Mouse (Mus musculus) kidney, embryonic 15.5 days (tissue): ENCODE data around the gene Gm47985. TPM values are rescaled to one million over a fixed set of nuclear protein-coding genes. Genes with fewer than 3 reads are reported as not detected.
"Not testable (repeated sequence)": the region's sequence is repeated elsewhere in the genome, so short reads cannot be mapped to it uniquely, and the experiment has no call there.

Source experiments
- ATAC-seq: fragments of 200-750 bp; cut with Nextera tagmentation; replicated peaks from 2 replicates; pipeline ENCODE4 v1.8.0; 2017; ENCODE audit warnings: moderate TSS enrichment; ENCODE audit not compliant: low FRiP score
- H3K27ac ChIP-seq: fragments of 300-500 bp; sonication (generic); 2 replicates; pipeline ENCODE4 v1.5.1; 2015; ENCODE audit warnings: mild to moderate bottlenecking, inconsistent platforms
- H3K27me3 ChIP-seq: fragments of 300-500 bp; sonication (generic); 2 replicates; pipeline ENCODE4 v1.6.1; 2015; ENCODE audit warnings: inconsistent platforms
- H3K36me3 ChIP-seq: fragments of 300-500 bp; sonication (generic); 2 replicates; pipeline ENCODE4 v1.6.1; 2015; ENCODE audit warnings: inconsistent platforms
- H3K4me1 ChIP-seq: fragments of 300-500 bp; sonication (generic); 2 replicates; pipeline ENCODE4 v1.6.1; 2015; ENCODE audit warnings: inconsistent platforms
- H3K4me2 ChIP-seq: fragments of 300-500 bp; sonication (generic); 2 replicates; pipeline ENCODE4 v1.6.1; 2015; ENCODE audit warnings: moderate library complexity, mild to moderate bottlenecking, inconsistent platforms
- H3K4me3 ChIP-seq: fragments of 300-500 bp; sonication (generic); replicated peaks from 2 replicates; pipeline ENCODE4 v1.5.1; 2015; ENCODE audit warnings: mild to moderate bottlenecking, inconsistent platforms
- H3K9ac ChIP-seq: fragments of 300-500 bp; sonication (generic); 2 replicates; pipeline ENCODE4 v1.6.1; 2015; ENCODE audit warnings: mild to moderate bottlenecking, inconsistent platforms
- H3K9me3 ChIP-seq: fragments of 300-500 bp; sonication (generic); replicated peaks from 2 replicates; pipeline ENCODE4 v1.6.1; 2016; ENCODE audit warnings: inconsistent platforms
- WGBS: fragments of 180-500 bp; shearing (Covaris S2); methylation state at CpG from one replicate; pipeline ENCODE4 v1.1.7; 2015; ENCODE audit warnings: mixed read lengths; 5-methylcytosine and 5-hydroxymethylcytosine counted together
- polyA plus RNA-seq: library from polyadenylated mRNA; unstranded; fragments of >200 nt; fragmentation: Nextera tagmentation; extraction: Ambion mirVana; gene quantifications from 2 replicates; pipeline ENCODE4 v1.2.1, GENCODE M21; 2015

Gm47985 gene
- 0.22 and 0.31 TPM in 2 replicates for polyA plus RNA-seq

GRCm38 (mm10) chr1:151182266-151182665, at the start of gene Gm47985:
Gm47985 (plus strand) TSS chr1:151182537.
- H3K27ac ChIP-seq, ATAC-seq: not testable (repeated sequence)
- WGBS, result 100% methylated on average over 1 of the region's 7 CpGs

GRCm38 (mm10) chr1:151132686-151133085, 49.7 kb upstream of the Gm47985 start:
- Histone ChIP-seq H3K9me3 (no peaks in the 10 kb centered on the region; the same call in 1 of the 2 replicates), H3K9ac (no peak overlapping the region), H3K4me2 (no peak overlapping the region), H3K4me1 (0 out of 2 replicates have a peak, but pooled peaks cover 3% of the 10 kb centered on the region), H3K27ac (no peak overlapping the region), H3K4me3 (no peak overlapping the region), H3K27me3 (no peaks in the 10 kb centered on the region), H3K36me3 (no peaks in the 10 kb centered on the region)
- ATAC-seq, result no peak
- 90% methylated on average over 7 of the region's 7 CpGs for WGBS

More at GRCm38 (mm10) chr1:151182266-151182665, at the start of gene Gm47985:
- not testable (repeated sequence) for H3K9me3 ChIP-seq, H3K36me3 ChIP-seq, H3K27me3 ChIP-seq, H3K4me2 ChIP-seq, H3K4me3 ChIP-seq, H3K9ac ChIP-seq
- H3K4me1 ChIP-seq, result peaks cover 12% of the 10 kb centered on the region; the same call in 1 of the 2 replicates

- Histone ChIP-seq H3K4me1 (no peaks in the 10 kb centered on the region), H3K27ac (no peak overlapping the region), H3K9ac (no peak overlapping the region), H3K4me2 (no peak overlapping the region), H3K9me3 (no peaks in the 10 kb centered on the region; the same call in 1 of the 2 replicates), H3K4me3 (no peak overlapping the region), H3K27me3 (no peaks in the 10 kb centered on the region), H3K36me3 (no peaks in the 10 kb centered on the region)
- no peak for ATAC-seq
- WGBS, result 81% methylated on average over 6 of the region's 6 CpGs
Measured at GRCm38 (mm10) chr1:151138388-151138787, 43.9 kb upstream of the Gm47985 start.

DNA sequence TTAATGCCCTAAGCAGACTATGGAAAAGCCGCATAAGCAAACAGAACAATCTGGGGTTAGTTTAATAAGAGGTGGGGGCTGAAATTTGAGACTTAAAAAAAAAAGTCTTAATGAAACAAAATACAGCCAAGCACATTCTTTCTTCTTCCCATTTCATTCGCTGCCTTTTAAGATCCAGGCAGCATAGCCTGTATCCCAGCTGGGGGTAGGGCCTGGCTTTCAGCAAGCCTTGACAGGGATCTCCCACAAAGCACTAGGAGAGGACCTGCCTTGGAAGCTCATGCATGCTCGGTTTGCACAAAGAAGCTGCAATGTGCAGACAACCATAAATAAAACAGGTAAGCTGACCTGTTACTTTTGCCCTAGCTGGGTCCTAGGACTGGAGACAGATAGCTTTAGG, 41.4 kb upstream of the Gm47985 start:
- Histone ChIP-seq H3K27me3 (no peaks in the 10 kb centered on the region), H3K9ac (no peak overlapping the region), H3K27ac (no peak overlapping the region), H3K4me1 (no peaks in the 10 kb centered on the region), H3K4me3 (no peak overlapping the region), H3K36me3 (no peaks in the 10 kb centered on the region), H3K9me3 (no peaks in the 10 kb centered on the region; the same call in 1 of the 2 replicates), H3K4me2 (no peak overlapping the region)
- ATAC-seq, result no peak
- 58% methylated on average over 3 of the region's 3 CpGs for WGBS

- no peak overlapping the region for H3K4me2 ChIP-seq
- no peak overlapping the region for H3K9ac ChIP-seq
- H3K27ac ChIP-seq, result peak overlapping the region; percentile 25; the same call in 1 of the 2 replicates
- H3K27me3 ChIP-seq, result no peaks in the 10 kb centered on the region
- H3K36me3 ChIP-seq, result no peaks in the 10 kb centered on the region
- no peak for ATAC-seq
- 79% methylated on average over 6 of the region's 6 CpGs for WGBS
- no peaks in the 10 kb centered on the region for H3K9me3 ChIP-seq
- H3K4me1 ChIP-seq, result no peaks in the 10 kb centered on the region
- no peak overlapping the region for H3K4me3 ChIP-seq
Measured at GRCm38 (mm10) chr1:151144471-151145146, 37.7 kb upstream of the Gm47985 start.

DNA sequence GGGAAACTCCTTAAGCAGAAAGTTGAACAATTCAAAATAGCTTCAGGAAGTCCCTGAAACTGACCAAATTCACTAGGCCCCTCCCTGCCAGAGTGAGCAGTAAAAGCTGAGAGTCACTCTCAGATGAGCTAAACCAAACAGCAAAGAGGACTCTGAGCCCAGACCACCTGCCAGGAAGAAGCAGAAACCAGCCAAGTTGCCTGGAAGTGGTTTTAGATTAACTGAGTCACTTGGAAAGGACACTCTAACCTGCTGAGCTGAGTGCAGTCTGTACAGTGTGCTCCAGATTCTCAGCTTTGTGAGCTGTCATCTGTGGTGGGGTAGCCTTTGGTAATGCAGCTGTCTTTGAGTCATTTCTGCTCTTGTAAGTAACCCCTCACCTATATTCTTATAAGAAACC, 34.5 kb upstream of the Gm47985 start:
- Histone ChIP-seq H3K9ac (no peak overlapping the region), H3K27ac (no peak overlapping the region), H3K9me3 (no peaks in the 10 kb centered on the region), H3K4me2 (no peak overlapping the region), H3K4me3 (no peak overlapping the region), H3K4me1 (no peaks in the 10 kb centered on the region), H3K36me3 (no peaks in the 10 kb centered on the region), H3K27me3 (no peaks in the 10 kb centered on the region)
- ATAC-seq, result no peak

DNA sequence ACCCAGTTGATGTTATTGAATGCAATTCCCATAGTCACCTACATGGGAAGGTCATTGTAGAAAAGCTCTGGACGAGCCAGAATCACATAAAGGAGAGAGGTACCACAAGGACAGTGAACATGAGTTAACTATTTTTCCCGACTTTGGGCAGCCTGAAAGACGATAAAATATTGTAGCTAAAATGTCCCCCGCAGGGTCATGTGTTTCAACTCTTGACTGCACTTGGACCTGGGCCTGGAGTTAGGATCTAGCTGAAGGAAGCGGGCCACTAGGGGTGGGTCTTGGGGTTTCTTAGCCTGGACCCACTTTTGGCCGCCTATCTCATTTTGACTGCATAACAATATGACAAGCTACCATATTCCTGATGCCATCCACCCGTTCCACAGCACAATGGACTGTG, 32.1 kb upstream of the Gm47985 start:
- no peaks in the 10 kb centered on the region for H3K27me3 ChIP-seq
- ATAC-seq, result no peak
- no peak overlapping the region for H3K4me3 ChIP-seq
- H3K9me3 ChIP-seq, result no peaks in the 10 kb centered on the region
- H3K27ac ChIP-seq, result no peak overlapping the region
- H3K9ac ChIP-seq, result no peak overlapping the region
- H3K36me3 ChIP-seq, result no peaks in the 10 kb centered on the region
- no peak overlapping the region for H3K4me2 ChIP-seq
- H3K4me1 ChIP-seq, result no peaks in the 10 kb centered on the region
- WGBS, result 90% methylated on average over 7 of the region's 7 CpGs

GRCm38 (mm10) chr1:151151089-151151488, 31.2 kb upstream of the Gm47985 start:
- no peak overlapping the region for H3K9ac ChIP-seq
- H3K27me3 ChIP-seq, result no peaks in the 10 kb centered on the region
- no peak overlapping the region for H3K4me3 ChIP-seq
- H3K9me3 ChIP-seq, result no peaks in the 10 kb centered on the region
- no peak overlapping the region for H3K27ac ChIP-seq
- no peak overlapping the region for H3K4me2 ChIP-seq
- no peak for ATAC-seq
- WGBS, result 68% methylated on average over 2 of the region's 2 CpGs
- no peaks in the 10 kb centered on the region for H3K4me1 ChIP-seq
- H3K36me3 ChIP-seq, result no peaks in the 10 kb centered on the region

GRCm38 (mm10) chr1:151153056-151153652, 29.2 kb upstream of the Gm47985 start:
- no peak for ATAC-seq
- no peak overlapping the region for H3K4me3 ChIP-seq

DNA sequence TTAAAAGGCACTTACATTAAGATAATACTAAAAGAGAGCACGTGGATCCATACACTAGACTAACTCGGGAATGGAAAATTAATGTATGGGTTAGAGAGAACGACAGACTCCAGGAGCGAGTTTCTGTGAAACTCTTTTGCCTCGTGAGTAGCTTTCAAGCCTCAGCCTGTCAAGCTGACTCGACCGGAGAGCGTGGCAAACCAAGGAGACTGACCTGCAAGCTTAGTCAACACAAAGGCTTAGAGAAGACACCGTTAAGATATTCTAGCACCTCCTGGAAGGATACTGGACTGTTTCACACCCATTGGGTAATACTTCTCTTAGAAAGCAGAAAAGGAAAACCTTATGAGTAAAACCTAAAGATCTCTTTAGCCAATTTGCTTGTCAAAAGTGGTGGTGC, 28.2 kb upstream of the Gm47985 start:
- H3K9ac ChIP-seq, H3K36me3 ChIP-seq, H3K27me3 ChIP-seq, ATAC-seq, H3K4me1 ChIP-seq, H3K27ac ChIP-seq, H3K4me2 ChIP-seq, H3K4me3 ChIP-seq, H3K9me3 ChIP-seq: not testable (repeated sequence)
- WGBS, result 93% methylated on average over 9 of the region's 9 CpGs

More at GRCm38 (mm10) chr1:151153056-151153652, 29.2 kb upstream of the Gm47985 start:
- H3K4me1 ChIP-seq, result peaks cover 5% of the 10 kb centered on the region
- H3K36me3 ChIP-seq, result no peaks in the 10 kb centered on the region
- no peaks in the 10 kb centered on the region for H3K9me3 ChIP-seq
- H3K4me2 ChIP-seq, result no peak overlapping the region
- H3K27me3 ChIP-seq, result no peaks in the 10 kb centered on the region
- 86% methylated on average over 6 of the region's 6 CpGs for WGBS
- H3K27ac ChIP-seq, result no peak overlapping the region
- no peak overlapping the region for H3K9ac ChIP-seq

DNA sequence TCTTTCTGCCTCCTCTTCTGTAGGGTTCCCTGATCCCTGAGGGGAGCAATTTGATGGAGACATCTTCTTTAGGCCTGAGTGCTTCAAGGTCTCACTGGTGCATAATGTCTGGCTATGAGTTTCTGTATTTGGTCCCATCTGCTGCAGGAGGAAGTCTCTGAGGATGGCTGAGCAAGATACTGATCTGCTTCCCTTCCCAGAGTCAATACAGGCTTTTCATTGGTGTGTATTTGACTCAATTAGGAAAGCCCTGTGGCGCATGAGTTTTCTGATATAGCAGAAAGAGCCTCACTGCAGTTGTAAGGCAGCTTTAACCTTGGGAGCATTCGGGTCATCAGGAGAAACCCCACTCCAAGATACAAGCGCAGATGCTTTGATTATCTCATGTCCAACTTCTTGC, 26.2 kb upstream of the Gm47985 start:
- H3K4me3 ChIP-seq, result no peak overlapping the region
- WGBS, result 93% methylated on average over 3 of the region's 3 CpGs

GRCm38 (mm10) chr1:151156777-151157632, 25.3 kb upstream of the Gm47985 start:
- H3K4me1 ChIP-seq, result peaks cover 5% of the 10 kb centered on the region
- no peaks in the 10 kb centered on the region for H3K36me3 ChIP-seq
- no peaks in the 10 kb centered on the region for H3K9me3 ChIP-seq
- H3K27me3 ChIP-seq, result no peaks in the 10 kb centered on the region
- WGBS, result 82% methylated on average over 7 of the region's 7 CpGs
- ATAC-seq, result no peak
- H3K27ac ChIP-seq, result no peak overlapping the region
- H3K4me3 ChIP-seq, result no peak overlapping the region
- H3K9ac ChIP-seq, result no peak overlapping the region
- no peak overlapping the region for H3K4me2 ChIP-seq

More for the DNA sequence above, 26.2 kb upstream of the Gm47985 start:
- no peak overlapping the region for H3K27ac ChIP-seq
- ATAC-seq, result no peak
- H3K9me3 ChIP-seq, result no peaks in the 10 kb centered on the region
- H3K27me3 ChIP-seq, result no peaks in the 10 kb centered on the region
- peaks cover 5% of the 10 kb centered on the region for H3K4me1 ChIP-seq
- H3K9ac ChIP-seq, result no peak overlapping the region
- H3K36me3 ChIP-seq, result no peaks in the 10 kb centered on the region
- H3K4me2 ChIP-seq, result no peak overlapping the region
